In the genomic region with DNA sequence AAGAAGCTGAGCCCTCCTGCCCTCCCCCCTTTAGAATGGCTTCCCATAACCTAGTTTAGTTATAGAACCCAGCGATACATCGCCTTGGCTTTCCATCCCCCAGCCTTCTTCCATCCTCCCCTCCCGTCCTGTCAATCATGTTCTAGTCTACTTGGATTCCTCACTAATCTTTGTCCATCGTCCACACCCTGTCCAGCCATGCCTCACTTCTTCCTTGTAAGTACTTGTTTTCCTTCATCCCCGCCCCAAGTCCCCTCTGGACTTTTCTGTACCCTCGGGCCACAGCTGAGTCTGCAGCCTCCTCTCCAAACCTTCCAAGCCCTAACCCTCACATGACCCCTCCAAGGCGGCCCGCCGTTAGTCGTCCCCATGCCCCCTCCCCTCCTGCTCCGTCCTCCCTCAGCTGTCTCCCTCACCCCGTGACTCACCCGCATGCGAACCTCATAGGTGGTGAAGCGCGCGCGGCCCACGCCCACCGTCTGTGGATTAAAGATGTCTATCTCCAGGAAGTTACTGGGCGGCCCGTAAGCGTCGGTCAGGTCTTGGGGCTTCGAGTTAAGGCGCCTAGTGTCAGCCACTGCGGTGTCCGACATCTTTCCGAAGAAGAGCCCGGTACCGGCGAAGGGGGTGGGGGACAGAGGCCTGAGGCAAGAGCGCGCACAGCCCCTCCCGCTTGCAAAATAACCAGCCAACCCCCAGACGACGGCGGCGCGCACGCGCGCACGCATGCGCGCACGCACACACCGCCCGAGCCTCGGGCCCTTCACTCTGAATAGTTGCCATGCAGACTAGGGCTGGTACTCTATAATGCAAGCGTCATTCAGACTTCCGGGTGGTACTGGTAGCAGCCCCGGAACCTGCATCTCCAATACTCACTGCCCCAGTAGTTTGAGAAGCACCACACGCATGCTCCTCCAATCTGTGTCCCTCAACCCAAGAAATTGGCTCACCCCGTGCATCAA, we compare ENCODE assay signal across 8 mouse cellular contexts. TPM values are rescaled to one million over a fixed set of nuclear protein-coding genes. Genes with fewer than 3 reads are reported as not detected.
DNase-seq lines count a peak whose midpoint lies in the region; ATAC-seq and TF ChIP-seq lines count a peak whose summit lies in the region.

Snx12 (minus strand) TSS at position 730 of the 962 bp plus-strand sequence.

- H3K27me3 ChIP-seq in ES-Bruce4 (ENCODE audit: control insufficient read depth, insufficient read depth, low read length, poor library complexity, severe bottlenecking): no peaks in the 10 kb centered on the region
- H3K27me3 ChIP-seq in forebrain, embryonic 13.5 days: 0 out of 2 replicates have a peak, but pooled peaks cover 4% of the 10 kb centered on the region
- peaks cover 1% of the 10 kb centered on the region; the same call in 1 of the 2 replicates for H3K27me3 ChIP-seq in liver, postnatal 0 days (ENCODE audit: insufficient read depth, low read length)
- H3K27me3 ChIP-seq in neural tube, embryonic 14.5 days (ENCODE audit: control insufficient read depth, insufficient read depth, low read length): no peaks in the 10 kb centered on the region

- H3K36me3 ChIP-seq in ES-Bruce4 (ENCODE audit: control insufficient read depth, insufficient read depth, low read length, poor library complexity, severe bottlenecking): no peaks in the 10 kb centered on the region
- no peaks in the 10 kb centered on the region for H3K36me3 ChIP-seq in forebrain, embryonic 13.5 days (ENCODE audit: poor library complexity, severe bottlenecking)
- H3K36me3 ChIP-seq in liver, postnatal 0 days (replicated peaks; ENCODE audit: insufficient read depth, low read length): 0 out of 2 replicates have a peak, but pooled peaks cover 2% of the 10 kb centered on the region
- no peaks in the 10 kb centered on the region for H3K36me3 ChIP-seq in neural tube, embryonic 14.5 days (ENCODE audit: control insufficient read depth, insufficient read depth, low read length)

- no peak for TF ChIP-seq POLR2A in ES-Bruce4 (IDR thresholded peaks at IDR 0.05; ENCODE audit: insufficient read depth, low read length)

- H3K4me1 ChIP-seq in ES-Bruce4 (ENCODE audit: control insufficient read depth, insufficient read depth, low read length): no peaks in the 10 kb centered on the region
- H3K4me1 ChIP-seq in forebrain, embryonic 13.5 days: peaks cover 4% of the 10 kb centered on the region
- H3K4me1 ChIP-seq in liver, postnatal 0 days (ENCODE audit: insufficient read depth): no peaks in the 10 kb centered on the region
- H3K4me1 ChIP-seq in neural tube, embryonic 14.5 days (ENCODE audit: control insufficient read depth, insufficient read depth, low read length): no peaks in the 10 kb centered on the region

- peak; percentile 99 for ATAC-seq in cerebellum, adult (ENCODE audit: insufficient number of reproducible peaks, low FRiP score, low TSS enrichment)
- ATAC-seq in forebrain, embryonic 13.5 days: peak; percentile 99
- peak; percentile 99 for ATAC-seq in liver, postnatal 0 days
- peak; percentile 98 for ATAC-seq in neural tube, embryonic 14.5 days (ENCODE audit: low read depth)

- intact Hi-C loops in heart, postnatal 10 days (cut with DNase I): loop anchor here (2.0 kb wide), 1 partner anchor 111 kb away; no protein-coding TSS in a partner anchor

- 24% methylated on average over 55 of the region's 55 CpGs for WGBS in forebrain, embryonic 13.5 days
- WGBS in large intestine, adult 2 months: 19% methylated on average over 54 of the region's 55 CpGs
- 15% methylated on average over 47 of the region's 55 CpGs for WGBS in liver, postnatal 0 days (ENCODE audit: insufficient replicate concordance)
- WGBS in neural tube, embryonic 14.5 days: 19% methylated on average over 55 of the region's 55 CpGs

- peak within 1 kb of the TSS; percentile 63 for H3K4me2 ChIP-seq in forebrain, embryonic 13.5 days
- H3K4me2 ChIP-seq in liver, postnatal 0 days (ENCODE audit: low read depth, low read length): peak within 1 kb of the TSS; percentile 74
- peak within 1 kb of the TSS; percentile 55 for H3K4me2 ChIP-seq in neural tube, embryonic 14.5 days (ENCODE audit: low read depth, low read length)

- peak within 1 kb of the TSS; percentile 85 for H3K4me3 ChIP-seq in ES-Bruce4 (ENCODE audit: low read depth, low read length)
- H3K4me3 ChIP-seq in forebrain, embryonic 13.5 days: peak within 1 kb of the TSS; percentile 57
- peak within 1 kb of the TSS; percentile 65 for H3K4me3 ChIP-seq in liver, postnatal 0 days (ENCODE audit: low read depth, low read length)
- peak within 1 kb of the TSS; percentile 49 for H3K4me3 ChIP-seq in neural tube, embryonic 14.5 days (ENCODE audit: low read depth, low read length)

- peak; percentile 89 to 91 for DNase-seq in heart, postnatal 10 days
- peak; percentile 16 for DNase-seq in large intestine, adult 2 months (ENCODE audit: low read depth, low spot score)
- DNase-seq in liver, postnatal 0 days: peak; percentile 84
- peak; percentile 85 for DNase-seq in testis, postnatal 10 days (ENCODE audit: low spot score)

- no peaks in the 10 kb centered on the region for H3K9me3 ChIP-seq in ES-Bruce4 (replicated peaks; ENCODE audit: control insufficient read depth, insufficient read depth, low read length, poor library complexity, severe bottlenecking)
- no peaks in the 10 kb centered on the region for H3K9me3 ChIP-seq in forebrain, embryonic 13.5 days (replicated peaks)
- H3K9me3 ChIP-seq in liver, postnatal 0 days (ENCODE audit: low read length): no peaks in the 10 kb centered on the region
- H3K9me3 ChIP-seq in neural tube, embryonic 14.5 days (ENCODE audit: control insufficient read depth, low read length): no peaks in the 10 kb centered on the region

- TF ChIP-seq EP300 in ES-Bruce4 (IDR thresholded peaks at IDR 0.05; ENCODE audit: insufficient read depth, low read depth, low read length): no peak
- TF ChIP-seq EP300 in liver, postnatal 0 days (IDR thresholded peaks at IDR 0.05; ENCODE audit: low read depth): no peak; the same call in 1 of the 2 replicates

- TF ChIP-seq CTCF in ES-Bruce4 (IDR thresholded peaks at IDR 0.05; ENCODE audit: low read depth, low read length): no peak
- no peak for TF ChIP-seq CTCF in liver, postnatal 0 days (IDR thresholded peaks at IDR 0.05; ENCODE audit: low read depth)

- peak within 1 kb of the TSS; percentile 45 for H3K27ac ChIP-seq in ES-Bruce4 (ENCODE audit: insufficient read depth, low read length)
- H3K27ac ChIP-seq in forebrain, embryonic 13.5 days: peak within 1 kb of the TSS; percentile 22; the same call in 1 of the 2 replicates
- H3K27ac ChIP-seq in liver, postnatal 0 days (ENCODE audit: low read depth): peak within 1 kb of the TSS; percentile 36; the same call in 1 of the 2 replicates
- peak within 1 kb of the TSS; percentile 66 for H3K27ac ChIP-seq in neural tube, embryonic 14.5 days (ENCODE audit: low read depth, low read length)

- H3K9ac ChIP-seq in ES-Bruce4 (ENCODE audit: low read depth, poor library complexity, severe bottlenecking): peak within 1 kb of the TSS; percentile 68
- H3K9ac ChIP-seq in forebrain, embryonic 13.5 days: peak within 1 kb of the TSS; percentile 70
- peak within 1 kb of the TSS; percentile 59 for H3K9ac ChIP-seq in liver, postnatal 0 days (replicated peaks)
- peak within 1 kb of the TSS; percentile 42 for H3K9ac ChIP-seq in neural tube, embryonic 14.5 days (replicated peaks; ENCODE audit: low read depth, low read length)

RNA-seq across cellular contexts. Expression of gene Snx12, which starts in this region (rescaled TPM):
- 49.9 and 56.6 TPM in 2 replicates for polyA plus RNA-seq in ES-Bruce4 (2011; ENCODE audit: insufficient read depth, insufficient read length, low read depth, missing spikeins)
- polyA plus RNA-seq in forebrain, embryonic 13.5 days (2015; fragmentation: Nextera tagmentation; extraction: Ambion mirVana): 55.5 and 57.5 TPM in 2 replicates
- 10 to 100 TPM; 46.9 to 48.0 TPM for total RNA-seq in heart, postnatal 10 days (2021)
- 18.2 and 19.2 TPM in 2 replicates for polyA plus RNA-seq in large intestine, adult 2 months (2012; rRNA removed)
- polyA plus RNA-seq in liver, postnatal 0 days (2015; fragmentation: Nextera tagmentation; extraction: Ambion mirVana): 17.6 and 17.9 TPM in 2 replicates
- polyA plus RNA-seq in neural tube, embryonic 14.5 days (2014; fragmentation: Nextera tagmentation; extraction: Ambion mirVana): 36.5 and 39.1 TPM in 2 replicates

Comparison
In these comparisons a context has a peak if more than half of its experiments do, and no peak if none do; other contexts are left out.
1. Peak in every context shown above with its lines: DNase-seq, ATAC-seq, H3K4me3 ChIP-seq and H3K27ac ChIP-seq.
2. DNase-seq: peak in every context shown above with its lines; median percentile 90 in heart, postnatal 10 days; 85 in testis, postnatal 10 days; 84 in liver, postnatal 0 days; 16 in large intestine, adult 2 months.